Mouse (Mus musculus) limb, embryonic 11.5 days (tissue): ENCODE results near the gene Grsf1. TPM values are rescaled to one million over a fixed set of nuclear protein-coding genes. Genes with fewer than 3 reads are reported as not detected.

Experiments
- ATAC-seq: fragments of 200-750 bp; cut with Nextera tagmentation; 2 replicates; pipeline ENCODE4 v1.8.0; 2017; ENCODE audit warnings: low read depth; ENCODE audit not compliant: insufficient number of reproducible peaks, low FRiP score, low TSS enrichment
- DNase-seq: peaks from one replicate; pipeline ENCODE4 v3.0.0-alpha.2; 2015; ENCODE audit warnings: low spot score
- H3K27ac ChIP-seq: fragments of 300-500 bp; sonication (generic); replicated peaks from 2 replicates; pipeline ENCODE4 v1.5.1; 2014; ENCODE audit warnings: low read depth, mild to moderate bottlenecking, low read length
- H3K27me3 ChIP-seq: fragments of 300-500 bp; sonication (generic); 2 replicates; pipeline ENCODE4 v1.6.1; 2014; ENCODE audit warnings: mild to moderate bottlenecking, low read length, mixed read lengths; ENCODE audit not compliant: control insufficient read depth, insufficient read depth
- H3K36me3 ChIP-seq: fragments of 300-500 bp; sonication (generic); 2 replicates; pipeline ENCODE4 v1.6.1; 2014; ENCODE audit warnings: mild to moderate bottlenecking, low read length, moderate library complexity, mixed read lengths; ENCODE audit not compliant: control insufficient read depth, insufficient read depth
- H3K4me1 ChIP-seq: fragments of 300-500 bp; sonication (generic); 2 replicates; pipeline ENCODE4 v1.6.1; 2014; ENCODE audit warnings: low read length, mixed read lengths; ENCODE audit not compliant: control insufficient read depth, insufficient read depth
- H3K4me2 ChIP-seq: fragments of 300-500 bp; sonication (generic); 2 replicates; pipeline ENCODE4 v1.6.1; 2014; ENCODE audit warnings: low read depth, mild to moderate bottlenecking, moderate library complexity; ENCODE audit not compliant: severe bottlenecking
- H3K4me3 ChIP-seq: fragments of 300-500 bp; sonication (generic); 2 replicates; pipeline ENCODE4 v1.5.1; 2014; ENCODE audit warnings: low read depth, low read length
- H3K9ac ChIP-seq: fragments of 300-500 bp; sonication (generic); 2 replicates; pipeline ENCODE4 v1.6.1; 2014; ENCODE audit warnings: mild to moderate bottlenecking, low read length
- H3K9me3 ChIP-seq: fragments of 300-500 bp; sonication (generic); 2 replicates; pipeline ENCODE4 v1.6.1; 2016; ENCODE audit warnings: low read length; ENCODE audit not compliant: control insufficient read depth
- WGBS: fragments of 180-500 bp; shearing (Covaris S2); extraction: QIAGEN DNeasy Blood & Tissue Kit; methylation state at CpG from one replicate; pipeline ENCODE4 v1.1.7; 2014; 5-methylcytosine and 5-hydroxymethylcytosine counted together
- polyA plus RNA-seq: library from polyadenylated mRNA; unstranded; fragments of >200 nt; fragmentation: Nextera tagmentation; extraction: Ambion mirVana; gene quantifications from 2 replicates; pipeline ENCODE4 v1.2.1, GENCODE M21; 2014

Grsf1 gene
- polyA plus RNA-seq, 1 experiment from 2014 or later = 74.7 TPM

DNA sequence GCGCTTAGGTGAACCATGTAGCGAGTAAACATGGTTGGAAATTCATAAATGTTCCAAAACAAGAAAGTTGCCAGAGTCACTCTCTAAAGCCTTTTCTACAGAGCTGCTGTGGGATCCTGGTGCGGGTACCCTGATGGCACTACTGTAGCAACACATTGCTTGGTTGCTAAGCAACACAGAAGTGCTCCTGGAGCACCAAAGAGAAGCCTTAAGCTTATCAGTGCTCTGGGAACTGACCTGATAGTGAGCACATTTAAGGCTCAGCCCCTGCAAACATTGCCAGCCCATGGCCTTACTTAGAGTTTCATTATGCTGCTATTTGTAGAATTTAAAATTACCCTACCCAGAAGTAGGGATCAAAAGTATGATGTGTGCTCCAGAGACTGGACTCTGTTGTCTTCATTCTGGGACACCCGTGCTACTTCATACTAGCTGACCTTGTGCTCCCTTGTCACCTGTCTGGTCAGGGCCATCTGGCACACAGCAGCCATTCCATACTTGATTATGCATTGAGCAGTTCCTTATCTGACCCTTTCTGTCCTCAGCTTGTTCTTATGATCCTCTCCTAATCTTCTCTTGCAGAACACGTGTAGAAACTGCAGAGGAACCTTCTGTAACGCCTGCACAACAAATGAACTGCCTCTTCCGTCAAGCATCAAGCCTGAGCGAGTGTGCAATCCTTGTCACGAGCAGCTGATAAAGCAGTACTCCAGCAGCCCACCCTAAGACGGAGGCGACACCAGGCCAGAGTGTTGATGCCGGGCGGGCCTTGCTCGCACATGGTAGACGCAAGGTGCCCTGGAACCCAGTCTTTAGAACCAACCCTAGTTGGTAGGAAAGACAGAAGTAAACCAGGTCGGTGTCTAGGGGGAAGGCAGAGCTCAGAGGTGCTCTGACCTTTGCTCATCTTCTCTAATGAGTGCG lies 26.5 kb downstream of the Grsf1 start:
- H3K9me3 ChIP-seq = no peaks in the 10 kb centered on the region
- 91% methylated on average over 17 of the region's 17 CpGs for WGBS
- H3K4me1 ChIP-seq = no peaks in the 10 kb centered on the region
- DNase-seq (no peak), ATAC-seq (no peak)
- H3K36me3 ChIP-seq = no peaks in the 10 kb centered on the region
- H3K27me3 ChIP-seq = no peaks in the 10 kb centered on the region
- H3K9ac ChIP-seq = no peak overlapping the region
- H3K4me3 ChIP-seq = no peak overlapping the region
- no peak overlapping the region for H3K27ac ChIP-seq
- H3K4me2 ChIP-seq = no peak overlapping the region

DNA sequence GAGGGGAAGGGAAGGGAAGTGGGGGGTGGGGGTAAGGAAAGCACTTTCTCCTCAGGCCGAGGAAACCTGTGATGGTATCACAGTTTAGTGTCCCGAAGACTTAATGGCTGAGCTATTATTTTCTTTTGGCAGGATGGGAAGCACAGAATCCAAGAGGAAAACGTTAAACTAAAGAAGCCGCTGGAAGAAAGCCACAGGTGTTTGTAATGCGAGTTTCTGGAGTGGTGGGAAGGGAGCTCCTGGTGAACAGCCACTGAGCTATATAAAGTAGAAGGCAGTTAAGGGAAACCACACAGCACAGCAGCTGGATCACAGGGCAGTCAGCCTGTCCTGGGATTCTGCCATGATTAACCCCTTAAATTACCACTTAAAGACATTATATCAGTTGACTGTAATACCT lies 30.6 kb downstream of the Grsf1 start:
- H3K4me1 ChIP-seq = no peaks in the 10 kb centered on the region
- H3K36me3 ChIP-seq = peaks cover 2% of the 10 kb centered on the region; the same call in 1 of the 2 replicates
- H3K9ac ChIP-seq = no peak overlapping the region
- H3K27ac ChIP-seq = no peak overlapping the region
- H3K4me2 ChIP-seq = no peak overlapping the region
- 78% methylated on average over 5 of the region's 5 CpGs for whole genome bisulfite sequencing
- no peak for DNase-seq
- no peaks in the 10 kb centered on the region for H3K27me3 ChIP-seq
- H3K4me3 ChIP-seq = no peak overlapping the region
- ATAC-seq = no peak
- no peaks in the 10 kb centered on the region for H3K9me3 ChIP-seq

DNA sequence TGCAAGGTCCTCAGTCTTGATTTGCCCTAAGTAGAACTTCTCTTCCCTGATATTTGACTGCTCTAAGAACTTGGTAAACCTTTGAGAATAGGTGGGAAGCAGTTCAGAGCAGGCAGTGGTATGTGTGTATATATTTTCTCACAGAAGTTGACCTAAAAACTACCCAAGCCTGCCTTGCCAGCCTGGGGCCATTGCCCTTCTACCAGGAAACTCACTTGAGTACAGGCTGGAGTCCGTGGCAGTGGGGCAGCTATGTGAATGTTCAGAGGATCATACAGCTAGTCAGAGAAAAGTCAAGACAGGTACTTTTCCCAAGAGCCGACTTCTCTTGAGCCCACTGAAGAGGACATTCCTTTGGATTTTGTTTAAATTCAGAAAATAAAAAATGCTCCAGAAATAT lies 31.1 kb downstream of the Grsf1 start:
- Histone ChIP-seq H3K27ac (no peak overlapping the region), H3K27me3 (no peaks in the 10 kb centered on the region), H3K9me3 (no peaks in the 10 kb centered on the region), H3K36me3 (peaks cover 2% of the 10 kb centered on the region; the same call in 1 of the 2 replicates), H3K4me2 (no peak overlapping the region), H3K4me1 (no peaks in the 10 kb centered on the region), H3K4me3 (no peak overlapping the region), H3K9ac (no peak overlapping the region)
- DNase-seq (no peak), ATAC-seq (no peak)
- WGBS = 76% methylated on average over 2 of the region's 2 CpGs

DNA sequence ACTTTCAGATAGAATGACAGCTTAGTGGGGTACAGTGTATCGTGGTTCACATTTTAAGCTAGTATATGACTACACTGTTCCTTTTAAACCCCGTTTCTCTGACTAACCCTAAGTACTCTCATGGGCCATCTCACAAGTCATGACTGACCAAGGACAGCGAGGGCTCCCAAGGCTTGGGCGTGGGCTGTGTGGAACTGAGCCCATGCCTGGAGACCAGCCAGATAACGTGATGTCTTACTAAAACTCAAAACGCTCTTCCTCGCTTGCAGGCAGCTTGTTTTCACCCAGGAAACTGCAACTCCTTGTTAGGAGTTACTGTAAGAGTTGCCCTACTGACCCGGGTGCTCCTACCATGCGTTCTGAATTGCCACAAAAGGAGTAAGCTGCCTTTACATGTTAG lies 32.5 kb downstream of the Grsf1 start:
- WGBS = 92% methylated on average over 9 of the region's 9 CpGs
- H3K4me1 ChIP-seq = no peaks in the 10 kb centered on the region
- ATAC-seq = no peak
- no peak overlapping the region for H3K27ac ChIP-seq
- no peaks in the 10 kb centered on the region for H3K9me3 ChIP-seq
- no peak for DNase-seq
- peaks cover 2% of the 10 kb centered on the region; the same call in 1 of the 2 replicates for H3K36me3 ChIP-seq
- no peaks in the 10 kb centered on the region for H3K27me3 ChIP-seq
- H3K9ac ChIP-seq = no peak overlapping the region
- no peak overlapping the region for H3K4me3 ChIP-seq
- no peak overlapping the region for H3K4me2 ChIP-seq

DNA sequence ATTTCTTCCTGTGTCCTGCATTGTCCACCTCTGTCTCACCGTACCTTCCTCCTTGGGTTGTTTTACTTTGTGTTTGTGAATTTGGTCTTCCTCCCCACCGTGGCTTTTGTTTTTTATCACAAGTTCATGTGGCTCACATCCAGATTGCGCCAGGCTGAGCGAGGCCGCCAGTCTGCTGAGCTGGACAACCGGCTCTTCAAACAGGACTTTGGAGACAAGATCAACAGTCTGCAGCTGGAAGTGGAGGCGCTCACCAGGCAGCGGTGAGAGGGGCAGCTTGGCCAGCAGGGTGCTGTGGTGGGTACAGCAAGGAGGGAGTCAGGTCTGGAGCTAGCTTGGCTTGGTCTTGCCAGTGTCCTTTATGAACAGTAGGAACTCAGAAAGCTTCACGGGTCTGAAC lies 33.2 kb downstream of the Grsf1 start:
- Histone ChIP-seq H3K27me3 (no peaks in the 10 kb centered on the region), H3K36me3 (peaks cover 2% of the 10 kb centered on the region; the same call in 1 of the 2 replicates), H3K9ac (no peak overlapping the region), H3K27ac (no peak overlapping the region), H3K4me1 (no peaks in the 10 kb centered on the region), H3K9me3 (no peaks in the 10 kb centered on the region), H3K4me3 (no peak overlapping the region), H3K4me2 (no peak overlapping the region)
- WGBS = 88% methylated on average over 9 of the region's 9 CpGs
- ATAC-seq (no peak), DNase-seq (no peak)

DNA sequence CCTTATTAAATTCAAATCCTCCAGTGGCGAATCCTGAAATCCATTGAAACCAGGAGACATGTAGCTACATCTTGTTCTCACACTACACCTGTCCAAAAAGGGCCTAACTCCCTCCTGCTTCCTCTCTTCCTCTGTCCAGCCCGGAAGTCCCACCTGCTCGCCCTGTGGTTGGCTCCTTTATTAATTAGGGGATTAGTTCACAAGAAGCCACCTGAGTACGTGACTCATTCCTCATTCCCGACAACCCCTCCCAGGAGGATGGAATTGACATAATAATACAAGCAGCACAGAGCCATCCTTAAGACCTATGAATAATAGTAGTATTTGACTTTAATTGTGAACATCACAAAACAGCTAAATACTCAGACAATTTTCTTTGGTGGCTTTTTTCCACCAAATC lies 41.9 kb downstream of the Grsf1 start:
- H3K27me3 ChIP-seq = no peaks in the 10 kb centered on the region
- WGBS = 88% methylated on average over 5 of the region's 5 CpGs
- DNase-seq = no peak
- no peaks in the 10 kb centered on the region for H3K4me1 ChIP-seq
- no peak for ATAC-seq
- no peak overlapping the region for H3K4me2 ChIP-seq
- no peak overlapping the region for H3K4me3 ChIP-seq
- H3K36me3 ChIP-seq = peaks cover 3% of the 10 kb centered on the region; the same call in 1 of the 2 replicates
- no peak overlapping the region for H3K9ac ChIP-seq
- H3K9me3 ChIP-seq = no peaks in the 10 kb centered on the region
- H3K27ac ChIP-seq = no peak overlapping the region

DNA sequence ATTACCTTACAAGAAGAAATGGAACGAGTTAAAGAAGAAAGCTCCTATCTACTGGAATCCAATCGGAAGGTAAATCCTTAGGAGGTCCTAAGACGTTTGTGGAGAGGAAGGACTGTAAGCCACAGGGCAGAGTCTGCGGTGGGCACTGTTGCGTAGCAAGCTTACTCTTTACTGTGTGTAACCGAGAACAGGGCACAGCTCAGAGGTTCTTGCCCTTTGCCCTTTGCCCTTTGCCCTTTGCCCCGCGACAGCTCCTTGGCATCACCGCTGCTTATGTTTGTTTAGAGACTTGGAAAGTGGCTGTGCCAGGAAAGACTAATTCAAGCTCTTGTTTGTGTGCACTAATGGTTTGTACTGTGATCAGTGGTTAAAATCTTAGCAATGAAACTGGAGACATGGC lies 43.5 kb downstream of the Grsf1 start:
- DNase-seq (no peak), ATAC-seq (no peak)
- Histone ChIP-seq H3K4me1 (no peaks in the 10 kb centered on the region), H3K27ac (no peak overlapping the region), H3K9me3 (no peaks in the 10 kb centered on the region), H3K36me3 (peaks cover 3% of the 10 kb centered on the region; the same call in 1 of the 2 replicates), H3K9ac (no peak overlapping the region), H3K4me3 (no peak overlapping the region), H3K27me3 (no peaks in the 10 kb centered on the region), H3K4me2 (no peak overlapping the region)
- WGBS = 83% methylated on average over 9 of the region's 9 CpGs

DNA sequence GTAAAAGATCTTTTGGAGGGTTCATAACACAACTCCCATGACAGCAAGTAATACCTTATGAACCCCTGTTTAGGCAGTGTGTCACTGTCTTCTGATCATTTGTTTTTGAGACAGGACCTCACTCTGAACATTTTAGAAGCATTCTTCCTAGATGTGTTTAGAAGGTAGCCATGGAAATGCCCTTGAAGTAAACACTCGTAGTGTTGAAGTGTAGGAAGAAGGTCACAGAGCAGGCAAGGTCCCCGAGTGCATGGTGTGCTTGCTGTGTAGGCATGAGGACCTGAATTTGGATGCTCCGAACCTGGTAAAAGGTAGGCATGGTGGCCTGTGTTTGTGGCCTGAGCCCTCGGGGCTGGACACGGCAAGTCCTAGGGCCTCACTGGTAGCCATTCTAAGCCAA lies 44.4 kb downstream of the Grsf1 start:
- H3K27ac ChIP-seq = no peak overlapping the region
- H3K9ac ChIP-seq = no peak overlapping the region
- WGBS = 91% methylated on average over 5 of the region's 5 CpGs
- no peaks in the 10 kb centered on the region for H3K9me3 ChIP-seq
- DNase-seq = no peak
- no peaks in the 10 kb centered on the region for H3K4me1 ChIP-seq
- no peak overlapping the region for H3K4me2 ChIP-seq
- H3K4me3 ChIP-seq = no peak overlapping the region
- ATAC-seq = no peak
- H3K27me3 ChIP-seq = no peaks in the 10 kb centered on the region
- H3K36me3 ChIP-seq = no peaks in the 10 kb centered on the region
